Mouse (Mus musculus): ENCODE results near the gene Klrg2.
"Not testable (repeated sequence)": the region's sequence is repeated elsewhere in the genome, so short reads cannot be mapped to it uniquely, and the experiment has no call there.

Gene Klrg2

GRCm38 (mm10) chr6:38636852-38637618 is at the start of gene Klrg2:
Gene Klrg2 (minus strand): TSS chr6:38637242.
- no peak for DNase-seq (ENCODE audit: low read depth, low spot score)

GRCm38 (mm10) chr6:38682532-38682931 is 45.5 kb upstream of the Klrg2 start:
- DNase-seq (ENCODE audit: low read depth, low spot score) = no peak

GRCm38 (mm10) chr6:38677629-38678028 is 40.6 kb upstream of the Klrg2 start:
- no peak for DNase-seq (ENCODE audit: low read depth, low spot score)

GRCm38 (mm10) chr6:38676723-38677122 is 39.7 kb upstream of the Klrg2 start:
- DNase-seq (ENCODE audit: low read depth, low spot score) = no peak

GRCm38 (mm10) chr6:38676217-38676616 is 39.2 kb upstream of the Klrg2 start:
- no peak for DNase-seq (ENCODE audit: low read depth, low spot score)

- no peak for DNase-seq (ENCODE audit: low read depth, low spot score)
Measured at GRCm38 (mm10) chr6:38672011-38672410, 35.0 kb upstream of the Klrg2 start.

GRCm38 (mm10) chr6:38671270-38671669 is 34.2 kb upstream of the Klrg2 start:
- no peak for DNase-seq (ENCODE audit: low read depth, low spot score)

GRCm38 (mm10) chr6:38670488-38670887 is 33.4 kb upstream of the Klrg2 start:
- DNase-seq (ENCODE audit: low read depth, low spot score) = not testable (repeated sequence)

- no peak for DNase-seq (ENCODE audit: low read depth, low spot score)
Measured at GRCm38 (mm10) chr6:38669580-38669979, 32.5 kb upstream of the Klrg2 start.

GRCm38 (mm10) chr6:38662714-38663615 is 25.9 kb upstream of the Klrg2 start, which contains the start of gene Clec2l:
Gene Clec2l (plus strand): TSS chr6:38663069.
- DNase-seq (ENCODE audit: low read depth, low spot score) = peak; percentile 29

- no peak for DNase-seq (ENCODE audit: low read depth, low spot score)
Measured at GRCm38 (mm10) chr6:38661626-38662025, 24.6 kb upstream of the Klrg2 start.

GRCm38 (mm10) chr6:38650263-38650937 is 13.4 kb upstream of the Klrg2 start:
- DNase-seq (ENCODE audit: low read depth, low spot score) = peak; percentile 63

GRCm38 (mm10) chr6:38649545-38649944 is 12.5 kb upstream of the Klrg2 start:
- no peak for DNase-seq (ENCODE audit: low read depth, low spot score)

GRCm38 (mm10) chr6:38643039-38643438 is 6.0 kb upstream of the Klrg2 start:
- no peak for DNase-seq (ENCODE audit: low read depth, low spot score)

- no peak for DNase-seq (ENCODE audit: low read depth, low spot score)
Measured at GRCm38 (mm10) chr6:38642593-38642992, 5.6 kb upstream of the Klrg2 start.

GRCm38 (mm10) chr6:38641645-38642044 is 4.6 kb upstream of the Klrg2 start:
- no peak for DNase-seq (ENCODE audit: low read depth, low spot score)

GRCm38 (mm10) chr6:38641228-38641627 is 4.2 kb upstream of the Klrg2 start:
- no peak for DNase-seq (ENCODE audit: low read depth, low spot score)

GRCm38 (mm10) chr6:38640401-38640800 is 3.4 kb upstream of the Klrg2 start:
- no peak for DNase-seq (ENCODE audit: low read depth, low spot score)

- no peak for DNase-seq (ENCODE audit: low read depth, low spot score)
Measured at GRCm38 (mm10) chr6:38635941-38636851, 846 bp downstream of the Klrg2 start.

- DNase-seq (ENCODE audit: low read depth, low spot score) = no peak
Measured at GRCm38 (mm10) chr6:38634461-38634860, 2.6 kb downstream of the Klrg2 start.

GRCm38 (mm10) chr6:38632826-38633225 is 4.2 kb downstream of the Klrg2 start:
- no peak for DNase-seq (ENCODE audit: low read depth, low spot score)

Measured in embryo, embryonic 11.5 days (tissue).